Mouse (Mus musculus) adrenal gland, adult 18-20 months (tissue): ENCODE data around the gene Bad. TPM values are rescaled to one million over a fixed set of nuclear protein-coding genes. Genes with fewer than 3 reads are reported as not detected.

Experiments used
- DNase-seq, 2 experiments: peaks; one replicate each; pipeline ENCODE4 v3.0.0; 2021 to 2022; ENCODE audit warnings: low spot score in 2 of 2
- total RNA-seq, 2 experiments: library from RNA; stranded (reverse); gene quantifications; 1 replicate in 1 of 2; 2 replicates in 1 of 2; pipeline ENCODE4 v1.2.3; 2021

Gene Bad
- total RNA-seq, 2 experiments from 2014 or later: 45.5 to 46.0 TPM

GRCm38 (mm10) chr19:6913991-6914390 lies 27.7 kb upstream of the Bad start:
- DNase-seq: no peak

GRCm38 (mm10) chr19:6914540-6914939 lies 27.1 kb upstream of the Bad start:
- DNase-seq: no peak

- no peak for DNase-seq
These were observed 26.4 kb upstream of the Bad start for GRCm38 (mm10) chr19:6915276-6915675.

GRCm38 (mm10) chr19:6916496-6916895 lies 25.2 kb upstream of the Bad start:
- no peak for DNase-seq

GRCm38 (mm10) chr19:6918321-6918720 lies 23.3 kb upstream of the Bad start:
- no peak for DNase-seq

- DNase-seq: no peak
These were observed 22.2 kb upstream of the Bad start for GRCm38 (mm10) chr19:6919431-6919830.

- peak in 1 of 2 experiments; percentile 51 for DNase-seq
These were observed 21.6 kb upstream of the Bad start for GRCm38 (mm10) chr19:6919876-6920740.

- peak; percentile 33 to 55 for DNase-seq
These were observed 20.7 kb upstream of the Bad start for GRCm38 (mm10) chr19:6920741-6921636.

GRCm38 (mm10) chr19:6921647-6922567 lies 19.8 kb upstream of the Bad start, which contains the start of gene Esrra:
Gene Esrra, minus strand, starts transcription at chr19:6921813.
- DNase-seq: peak; percentile 99

GRCm38 (mm10) chr19:6922901-6923735 lies 18.5 kb upstream of the Bad start:
- DNase-seq: no peak

GRCm38 (mm10) chr19:6924461-6925306 lies 17.0 kb upstream of the Bad start:
- peak; percentile 89 to 90 for DNase-seq

- DNase-seq: no peak
These were observed 16.4 kb upstream of the Bad start, which contains the start of gene Catsperz for GRCm38 (mm10) chr19:6925307-6925573. Gene Catsperz, minus strand, starts transcription at chr19:6925380.

- no peak for DNase-seq
These were observed 15.9 kb upstream of the Bad start for GRCm38 (mm10) chr19:6925611-6926329.

- no peak for DNase-seq
These were observed 15.0 kb upstream of the Bad start for GRCm38 (mm10) chr19:6926559-6927255.

GRCm38 (mm10) chr19:6928080-6928479 lies 13.6 kb upstream of the Bad start:
- DNase-seq: no peak

GRCm38 (mm10) chr19:6931002-6931401 lies 10.7 kb upstream of the Bad start:
- DNase-seq: no peak

- DNase-seq: no peak
These were observed 9.6 kb upstream of the Bad start for GRCm38 (mm10) chr19:6932018-6932417.

GRCm38 (mm10) chr19:6933102-6933435 lies 8.6 kb upstream of the Bad start:
- no peak for DNase-seq
